Mouse (Mus musculus) CH12.LX (cell line): Measurements from ENCODE around the gene Skap2. TPM values are rescaled to one million over a fixed set of nuclear protein-coding genes. Genes with fewer than 3 reads are reported as not detected.

Source experiments
- DNase-seq: peaks from one replicate; pipeline ENCODE4 v3.0.0-alpha.2; 2013; ENCODE audit errors: extremely low read depth
- H3K27ac ChIP-seq: 2 replicates; pipeline ENCODE4 v1.5.1; 2012; ENCODE audit warnings: low read depth, mild to moderate bottlenecking, control low read depth, moderate library complexity; ENCODE audit not compliant: insufficient read depth
- H3K27me3 ChIP-seq: replicated peaks from 2 replicates; pipeline ENCODE3; 2012; ENCODE audit warnings: inconsistent platforms
- H3K36me3 ChIP-seq, 2 experiments: replicated peaks in 1 of 2; 2 replicates each; pipeline versions ENCODE3 to v1.6.1; 2012; ENCODE audit warnings: inconsistent platforms in 1 of 2, low read length in 1 of 2, mild to moderate bottlenecking in 1 of 2, mixed read lengths in 1 of 2, moderate library complexity in 1 of 2; ENCODE audit not compliant: control insufficient read depth in 1 of 2, insufficient read depth in 1 of 2
- H3K4me1 ChIP-seq, 2 experiments: 2 replicates each; pipeline ENCODE4 v1.6.1; 2012; ENCODE audit warnings: inconsistent platforms in 1 of 2, moderate library complexity in 1 of 2; ENCODE audit not compliant: insufficient read depth in 2 of 2, control insufficient read depth in 1 of 2
- H3K4me2 ChIP-seq: 2 replicates; pipeline ENCODE4 v1.6.1; 2012; ENCODE audit warnings: low read depth, mild to moderate bottlenecking, control low read depth; ENCODE audit not compliant: poor library complexity, insufficient read depth, severe bottlenecking
- H3K4me3 ChIP-seq, 3 experiments: fragments of 150-350 bp in 1 of 3; sonication (generic) in 1 of 3; replicated peaks in 1 of 3; 2 replicates each; pipeline versions ENCODE3 to v1.5.1; 2011 to 2012; ENCODE audit warnings: low read depth in 2 of 3, low read length in 2 of 3, mild to moderate bottlenecking in 2 of 3, moderate library complexity in 2 of 3, control low read depth in 1 of 3, improper control_type of control experiment in 1 of 3, inconsistent platforms in 1 of 3, mixed read lengths in 1 of 3; ENCODE audit not compliant: poor library complexity in 1 of 3
- H3K79me2 ChIP-seq: replicated peaks from 2 replicates; pipeline ENCODE4 v1.6.1; 2012; ENCODE audit warnings: mild to moderate bottlenecking, moderate library complexity; ENCODE audit not compliant: control insufficient read depth, poor library complexity, insufficient read depth, severe bottlenecking; ENCODE audit errors: extremely low read depth
- H3K9ac ChIP-seq: 2 replicates; pipeline ENCODE4 v1.6.1; 2012; ENCODE audit warnings: low read depth, mild to moderate bottlenecking, control low read depth, moderate library complexity; ENCODE audit not compliant: insufficient read depth
- H3K9me3 ChIP-seq: replicated peaks from 2 replicates; pipeline ENCODE3; 2012; ENCODE audit warnings: low read length, inconsistent platforms, mixed read lengths
- CHD2 ChIP-seq: IDR thresholded peaks from 2 replicates; pipeline ENCODE4 v1.6.1; 2011; ENCODE audit warnings: low read length, improper control_type of control experiment
- E2F4 ChIP-seq: IDR thresholded peaks from 2 replicates; pipeline ENCODE4 v1.6.1; 2011; ENCODE audit warnings: low read depth, low read length, improper control_type of control experiment; ENCODE audit not compliant: insufficient replicate concordance
- ELF1 ChIP-seq: IDR thresholded peaks from 2 replicates; pipeline ENCODE4 v1.6.1; 2014; ENCODE audit warnings: low read depth, mild to moderate bottlenecking, inconsistent platforms, low read length, improper control_type of control experiment
- EP300 ChIP-seq: IDR thresholded peaks from 2 replicates; pipeline ENCODE4 v1.6.1; 2011; ENCODE audit warnings: low read length, improper control_type of control experiment
- ETS1 ChIP-seq: conservative IDR thresholded peaks from 2 replicates; pipeline ENCODE4 v1.6.1; 2012; ENCODE audit warnings: low read depth, mild to moderate bottlenecking, inconsistent platforms, low read length, improper control_type of control experiment, moderate library complexity
- MAFK ChIP-seq: IDR thresholded peaks from 2 replicates; pipeline ENCODE4 v1.6.1; 2011; ENCODE audit warnings: low read length, improper control_type of control experiment; ENCODE audit not compliant: insufficient replicate concordance
- MAX ChIP-seq: IDR thresholded peaks from 2 replicates; pipeline ENCODE4 v1.6.1; 2011; ENCODE audit warnings: low read length, improper control_type of control experiment
- MAZ ChIP-seq: IDR thresholded peaks from 2 replicates; pipeline ENCODE4 v1.6.1; 2012; ENCODE audit warnings: low read depth, mild to moderate bottlenecking, inconsistent platforms, low read length, improper control_type of control experiment, moderate library complexity
- NRF1 ChIP-seq: IDR thresholded peaks from 2 replicates; pipeline ENCODE4 v1.6.1; 2014; ENCODE audit warnings: low read depth, mild to moderate bottlenecking, inconsistent platforms, low read length, improper control_type of control experiment, moderate library complexity
- PAX5 ChIP-seq: IDR thresholded peaks from 2 replicates; pipeline ENCODE4 v1.6.1; 2012; ENCODE audit warnings: low read length, inconsistent platforms, mixed read lengths
- POLR2A ChIP-seq: IDR thresholded peaks from 2 replicates; pipeline ENCODE4 v1.6.1; 2011; ENCODE audit warnings: low read depth, mild to moderate bottlenecking, improper control_type of control experiment, low read length
- RAD21 ChIP-seq: IDR thresholded peaks from 2 replicates; pipeline ENCODE4 v1.6.1; 2011; ENCODE audit warnings: low read depth, mild to moderate bottlenecking, low read length, improper control_type of control experiment, moderate library complexity
- RCOR1 ChIP-seq: conservative IDR thresholded peaks from 2 replicates; pipeline ENCODE4 v1.6.1; 2012; ENCODE audit warnings: low read depth, mild to moderate bottlenecking, inconsistent platforms, low read length, improper control_type of control experiment
- SMC3 ChIP-seq: IDR thresholded peaks from 2 replicates; pipeline ENCODE4 v1.6.1; 2011; ENCODE audit warnings: low read depth, low read length, improper control_type of control experiment
- TBP ChIP-seq: conservative IDR thresholded peaks from 2 replicates; pipeline ENCODE4 v1.6.1; 2011; ENCODE audit warnings: low read depth, low read length, improper control_type of control experiment
- TCF12 ChIP-seq: IDR thresholded peaks from 2 replicates; pipeline ENCODE4 v1.6.1; 2014; ENCODE audit warnings: low read depth, mild to moderate bottlenecking, inconsistent platforms, low read length, improper control_type of control experiment
- USF2 ChIP-seq: conservative IDR thresholded peaks from 2 replicates; pipeline ENCODE4 v1.6.1; 2011; ENCODE audit warnings: low read depth, low read length, improper control_type of control experiment
- ZC3H11A ChIP-seq: IDR thresholded peaks from 2 replicates; pipeline ENCODE4 v1.6.1; 2012; ENCODE audit warnings: low read depth, mild to moderate bottlenecking, inconsistent platforms, low read length, improper control_type of control experiment
- ZKSCAN1 ChIP-seq: IDR thresholded peaks from 2 replicates; pipeline ENCODE4 v1.6.1; 2012; ENCODE audit warnings: low read depth, inconsistent platforms, low read length, improper control_type of control experiment, borderline replicate concordance
- dilution Hi-C: fragments of 300-500 bp; cut with MboI; formaldehyde crosslinking; loops from 2 replicates; pipeline ENCODE4 v1.14.3; 2020; ENCODE audit warnings: low sequenced_read_pairs; ENCODE audit not compliant: extremely low pct_unique_long_range_greater_than_20kb, extremely low pct_ligation_motif_present
- in situ Hi-C: fragments of 300-500 bp; cut with MboI; formaldehyde crosslinking; loops from 3 replicates; pipeline ENCODE4 v1.14.3; 2019; ENCODE audit warnings: low sequenced_read_pairs, low pct_ligation_motif_present, low pct_unique_long_range_greater_than_20kb, mixed read lengths
- polyA plus RNA-seq: library from polyadenylated mRNA; unstranded; fragments of >175 nt; gene quantifications from 2 replicates; pipeline ENCODE4 v1.2.1, GENCODE M21; 2012; ENCODE audit warnings: low read depth; ENCODE audit not compliant: insufficient read length
- total RNA-seq, 2 experiments: library from RNA; depleted of rRNA; stranded (reverse); fragments of 300-350 nt in 1 of 2; fragments of >200 nt in 1 of 2; gene quantifications; 2 replicates each; pipeline ENCODE4 v1.2.3; 2012 to 2014

The Skap2 gene
- total and polyA plus RNA-seq, 3 experiments, result 25.8 to 76.1 (median 51.9) TPM

DNA sequence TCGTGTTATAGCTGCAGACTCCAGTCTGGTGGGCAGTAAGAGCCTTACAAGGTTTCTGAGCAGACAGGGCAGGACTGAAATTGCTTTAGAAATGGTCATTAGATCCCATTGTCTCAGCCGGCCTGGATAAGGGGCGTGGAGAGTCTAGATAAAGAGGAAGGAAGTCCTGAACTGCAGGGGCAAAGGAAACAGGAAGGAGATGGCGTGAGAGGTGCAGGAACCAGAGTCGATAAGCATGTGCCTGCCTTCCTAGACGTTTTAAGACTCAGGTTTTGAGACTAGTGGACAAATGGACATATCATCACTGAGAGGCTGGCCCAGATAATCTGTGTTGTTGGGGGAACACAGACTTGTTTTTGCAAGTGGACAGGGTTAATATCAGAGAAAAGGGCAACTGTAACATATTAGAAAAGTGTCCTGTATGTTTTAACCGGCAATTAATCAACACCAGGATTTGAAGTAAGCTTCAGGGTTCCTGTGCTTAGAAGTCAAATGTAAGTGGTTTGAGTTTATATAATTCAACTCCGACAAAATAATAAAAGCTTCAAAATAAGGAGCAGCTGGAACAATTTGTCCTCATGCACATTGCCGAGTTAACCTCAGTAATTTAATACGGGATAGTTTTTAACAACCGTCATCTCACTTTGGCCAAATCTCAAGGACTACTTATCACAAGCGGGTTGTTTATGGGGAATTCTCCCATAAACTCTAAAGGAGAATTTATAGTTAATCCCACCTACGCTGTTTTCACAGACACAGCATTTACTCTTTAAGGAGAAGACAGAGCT lies 131.0 kb downstream of the Skap2 start:
- Histone ChIP-seq H3K9me3 (no peaks in the 10 kb centered on the region), H3K4me1 (peaks cover 0 to 14% of the 10 kb centered on the region in 2 experiments; a peak in 2 of 4 replicates), H3K4me2 (no peak overlapping the region), H3K27ac (no peak overlapping the region), H3K79me2 (no peaks in the 10 kb centered on the region), H3K4me3 (no peak overlapping the region), H3K36me3 (peaks cover 0 to 35% of the 10 kb centered on the region in 2 experiments), H3K9ac (no peak overlapping the region), H3K27me3 (no peaks in the 10 kb centered on the region)
- dilution Hi-C loops, result no loop called here
- in situ Hi-C loops, result no loop called here
- TF ChIP-seq CHD2, result no peak
- TF ChIP-seq USF2, result no peak
- no peak for TF ChIP-seq NRF1
- TF ChIP-seq E2F4, result no peak
- no peak for TF ChIP-seq MAZ
- TF ChIP-seq MAFK, result no peak
- TF ChIP-seq TBP, result no peak
- TF ChIP-seq RAD21, result no peak
- no peak for TF ChIP-seq TCF12
- no peak for TF ChIP-seq ELF1
- no peak for TF ChIP-seq PAX5
- no peak for TF ChIP-seq ZC3H11A
- no peak for TF ChIP-seq SMC3
- TF ChIP-seq ETS1, result no peak
- TF ChIP-seq RCOR1, result no peak
- TF ChIP-seq MAX, result no peak
- no peak for TF ChIP-seq POLR2A
- no peak for TF ChIP-seq ZKSCAN1
- no peak for TF ChIP-seq EP300
- no peak for DNase-seq

DNA sequence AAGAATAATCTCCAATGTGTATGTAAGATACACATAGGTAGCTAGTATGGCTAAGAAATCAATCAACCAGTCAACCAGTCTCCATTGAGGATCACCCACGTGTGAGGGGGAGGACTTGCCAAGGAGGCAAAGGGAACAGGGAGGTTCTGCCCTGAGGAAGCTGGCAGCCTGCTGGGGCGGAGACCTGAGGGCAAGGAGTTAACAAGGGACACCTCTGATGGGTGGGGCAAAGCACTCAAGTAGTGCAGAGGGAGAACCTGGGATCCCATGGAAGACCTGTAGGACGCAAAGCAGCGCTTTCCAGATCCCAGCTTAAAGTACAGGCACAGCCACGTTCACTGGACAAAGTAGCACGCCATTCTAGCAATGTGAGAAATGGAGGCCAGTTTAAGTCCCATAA lies 131.6 kb downstream of the Skap2 start:
- Histone ChIP-seq H3K36me3 (peaks cover 0 to 35% of the 10 kb centered on the region in 2 experiments), H3K4me3 (no peak overlapping the region), H3K27ac (no peak overlapping the region), H3K9ac (no peak overlapping the region)
- dilution Hi-C loops, result no loop called here
- no peak for TF ChIP-seq RCOR1
- no peak for TF ChIP-seq USF2
- TF ChIP-seq, all 38 proteins: peak for 0
- Histone ChIP-seq H3K9me3 (no peaks in the 10 kb centered on the region), H3K4me2 (no peak overlapping the region), H3K79me2 (no peaks in the 10 kb centered on the region), H3K27me3 (no peaks in the 10 kb centered on the region), H3K4me1 (peaks cover 0 to 18% of the 10 kb centered on the region in 2 experiments; a peak in 2 of 4 replicates)
- in situ Hi-C loops, result no loop called here
- DNase-seq, result no peak
